Mouse (Mus musculus): ENCODE results near the gene Cpne6.

DNA sequence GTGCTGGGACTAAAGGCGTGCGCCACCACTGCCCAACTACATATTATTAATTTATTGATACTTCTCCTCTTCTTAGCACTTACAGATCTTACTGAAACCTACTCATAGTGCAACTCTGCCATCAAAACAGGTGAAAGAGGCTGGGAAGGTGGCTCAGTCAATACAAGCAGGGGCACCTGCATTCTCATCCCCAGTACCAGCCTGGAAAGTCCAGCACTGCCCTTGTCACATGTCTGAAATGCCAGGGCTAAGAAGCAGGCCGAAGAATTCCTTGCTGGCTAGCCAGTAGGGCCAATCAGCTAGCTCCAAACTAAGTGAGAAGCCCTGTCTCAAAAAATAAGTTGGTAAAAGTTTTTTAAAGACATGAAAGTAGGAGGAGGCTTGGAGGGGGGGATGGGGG lies 47.3 kb downstream of the Cpne6 start:
- TF ChIP-seq CTCF (IDR thresholded peaks at IDR 0.05; ENCODE audit: control insufficient read depth, insufficient read depth, insufficient replicate concordance, low read depth, low read length) = no peak
- TF ChIP-seq POLR2A (IDR thresholded peaks at IDR 0.05; ENCODE audit: control insufficient read depth, low read depth, low read length) = no peak
